Mouse (Mus musculus): ENCODE data around the gene Mcts2.

The Mcts2 gene

DNA sequence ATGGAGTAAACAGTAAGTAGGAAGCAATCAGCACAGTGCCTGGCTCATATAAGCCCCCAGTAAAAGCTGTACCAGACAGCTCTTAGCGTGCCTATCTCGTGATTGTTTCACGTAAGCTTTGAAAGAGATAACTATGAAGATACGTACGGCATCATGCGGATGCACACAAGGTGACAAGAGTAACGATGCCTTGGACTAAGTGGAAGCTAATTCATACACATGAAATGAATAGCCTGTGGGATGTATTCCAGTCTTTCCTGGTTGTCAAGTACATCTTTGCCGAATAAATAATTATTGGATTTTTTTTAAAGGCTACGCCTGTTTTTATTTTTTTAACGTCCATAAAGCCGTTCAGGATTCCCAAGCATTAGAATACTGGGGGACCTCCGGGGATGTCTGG is 436 bp upstream of the Mcts2 start:
- no peak for DNase-seq (ENCODE audit: low spot score in 2 of 2)

DNA sequence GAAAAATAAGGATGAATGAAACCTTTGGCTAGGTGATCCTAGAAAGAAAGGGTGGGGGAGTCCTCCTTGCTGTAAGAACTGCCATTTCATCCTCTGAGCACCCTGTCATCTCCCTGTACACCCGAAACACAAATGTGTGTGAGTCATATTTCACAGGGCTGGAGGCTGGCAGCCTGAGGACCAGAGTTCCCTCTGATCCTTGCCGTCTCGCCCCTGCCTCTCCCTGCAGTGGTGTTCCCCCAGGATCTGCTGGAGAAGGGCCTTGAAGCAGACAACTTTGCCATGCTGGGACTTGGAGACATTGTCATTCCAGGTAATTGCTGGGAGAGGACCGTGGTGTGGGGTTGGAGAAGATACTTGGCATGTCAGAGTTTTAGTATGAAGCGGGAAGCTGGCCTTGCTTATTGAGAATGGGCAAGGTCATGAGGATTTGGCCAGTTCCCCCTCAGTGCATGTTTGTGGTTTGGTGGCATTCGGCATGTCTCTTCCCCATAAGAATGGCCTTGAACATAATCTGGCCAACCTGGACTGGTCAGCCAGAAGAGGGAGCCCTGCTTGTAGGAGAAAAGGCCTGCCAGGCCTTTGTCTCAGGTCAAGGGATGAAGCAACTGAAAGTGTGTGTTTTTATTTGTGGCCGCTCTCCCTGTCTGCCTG is 4.9 kb downstream of the Mcts2 start:
- no peak for DNase-seq (ENCODE audit: low spot score in 2 of 2)

DNA sequence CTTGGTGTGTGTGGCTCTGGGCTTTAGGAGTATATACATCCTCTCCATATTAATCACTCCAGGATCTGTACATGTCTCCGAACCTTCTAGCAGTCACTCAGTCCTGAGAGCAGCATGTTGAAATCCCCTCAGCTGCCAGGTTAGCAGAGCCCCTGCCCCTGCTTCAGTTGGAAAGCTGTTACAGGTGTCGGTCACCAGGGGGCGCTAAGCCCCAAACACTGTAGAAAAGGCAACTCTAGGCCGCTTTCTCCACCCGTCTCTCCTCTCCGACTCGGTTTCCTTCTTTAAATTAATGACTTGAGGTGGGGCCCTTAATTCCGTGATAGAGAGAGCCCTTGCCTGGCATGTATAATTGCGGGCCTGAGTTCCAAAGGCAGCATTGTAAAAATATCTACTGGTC is 6.4 kb downstream of the Mcts2 start:
- peak in 1 of 2 experiments; percentile 61 for DNase-seq (ENCODE audit: low spot score in 2 of 2)

DNA sequence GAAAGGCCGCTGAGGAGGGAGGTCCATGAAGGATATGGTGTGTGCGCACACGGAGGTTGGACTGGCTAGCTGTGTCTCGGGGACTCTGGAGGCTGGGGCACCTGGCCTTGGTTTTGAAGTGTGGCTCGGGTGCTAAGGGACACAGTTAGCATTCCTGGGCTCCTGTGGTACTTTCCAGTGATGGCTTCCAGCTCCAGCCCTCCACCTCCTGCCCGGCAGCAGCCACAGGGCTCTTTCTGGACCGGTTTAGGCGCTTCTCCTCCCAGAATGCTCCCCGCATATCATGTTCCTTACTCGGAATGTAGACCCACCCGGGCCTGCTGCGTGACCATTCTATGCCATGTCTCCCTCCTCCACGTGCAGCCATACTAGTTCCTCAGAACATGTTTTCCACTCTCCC is 6.9 kb downstream of the Mcts2 start:
- no peak for DNase-seq (ENCODE audit: low spot score in 2 of 2)

DNA sequence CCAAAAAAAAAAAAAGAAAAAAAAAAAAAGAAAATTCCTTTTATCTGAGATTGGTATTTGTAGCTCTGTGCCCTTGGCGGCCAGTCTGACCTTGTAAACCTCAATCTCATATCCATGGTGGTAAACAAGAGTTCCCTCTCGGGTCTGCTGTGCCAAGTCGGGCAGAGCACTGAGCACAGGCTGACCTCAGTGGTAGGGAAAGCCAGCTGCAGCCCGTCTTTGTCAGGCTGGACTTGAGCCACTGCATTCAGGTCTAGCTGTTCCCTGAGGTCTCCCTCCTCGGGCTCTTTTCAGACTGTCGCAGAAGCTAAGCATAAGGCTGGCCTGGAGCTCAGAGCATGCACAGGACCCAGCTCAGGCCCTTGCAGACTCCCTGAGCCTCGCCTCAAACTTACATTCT is 7.9 kb downstream of the Mcts2 start:
- DNase-seq (ENCODE audit: low spot score in 2 of 2) = no peak

DNA sequence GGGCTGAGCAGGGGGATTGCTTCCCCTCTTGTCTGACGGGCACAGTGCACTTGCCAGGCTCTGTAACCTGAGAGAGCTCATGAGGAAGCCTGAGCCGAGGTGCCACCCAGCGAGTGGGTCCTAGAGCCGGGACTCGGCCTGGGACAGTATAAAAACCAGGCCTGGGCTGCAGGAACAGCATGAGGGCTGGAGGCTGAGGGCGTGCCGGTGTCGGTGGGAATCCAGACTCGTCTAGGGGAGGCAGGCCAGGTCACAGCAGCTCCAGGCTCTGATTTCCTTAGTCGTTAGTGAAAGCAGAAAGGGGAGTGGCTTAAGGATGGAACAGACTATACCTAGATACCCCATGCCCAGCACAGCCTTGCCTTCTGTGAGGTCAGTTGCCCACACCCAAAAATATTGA is 9.2 kb downstream of the Mcts2 start:
- no peak for DNase-seq (ENCODE audit: low spot score in 2 of 2)

DNA sequence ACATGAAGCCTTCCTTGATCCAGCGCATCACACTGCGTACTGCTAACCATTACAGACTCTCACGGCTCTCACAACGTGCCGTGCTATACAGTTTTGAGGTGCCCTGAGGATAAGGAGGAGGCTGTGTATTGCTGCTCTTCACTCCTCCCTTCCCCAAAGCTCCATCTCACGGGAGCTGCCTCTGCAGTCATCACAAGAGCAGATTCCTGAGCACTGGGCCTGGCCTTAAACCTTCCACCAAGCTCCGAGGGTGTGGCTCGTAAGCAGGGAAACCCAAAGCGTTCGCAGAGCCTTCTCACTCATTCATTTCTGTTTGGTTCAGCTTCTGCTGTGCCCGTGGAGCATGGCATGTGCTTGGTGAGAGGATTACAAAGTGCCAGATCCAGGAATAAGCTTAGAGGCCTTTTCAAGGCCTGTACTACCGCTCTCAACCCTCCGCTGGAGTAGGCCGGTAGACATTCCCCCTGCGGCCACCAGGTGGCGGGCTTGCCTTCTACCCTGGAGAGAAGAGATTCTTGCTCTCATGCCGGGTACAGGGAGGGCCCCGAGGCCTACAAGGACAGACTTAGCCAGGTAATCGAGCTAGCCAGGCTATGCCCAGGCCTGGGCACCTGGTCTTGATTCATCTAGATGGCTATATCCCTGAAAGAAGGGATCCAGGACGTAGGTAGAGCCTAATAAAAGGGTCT is 9.8 kb downstream of the Mcts2 start:
- DNase-seq (ENCODE audit: low spot score in 2 of 2) = peak; percentile 84 to 92

DNA sequence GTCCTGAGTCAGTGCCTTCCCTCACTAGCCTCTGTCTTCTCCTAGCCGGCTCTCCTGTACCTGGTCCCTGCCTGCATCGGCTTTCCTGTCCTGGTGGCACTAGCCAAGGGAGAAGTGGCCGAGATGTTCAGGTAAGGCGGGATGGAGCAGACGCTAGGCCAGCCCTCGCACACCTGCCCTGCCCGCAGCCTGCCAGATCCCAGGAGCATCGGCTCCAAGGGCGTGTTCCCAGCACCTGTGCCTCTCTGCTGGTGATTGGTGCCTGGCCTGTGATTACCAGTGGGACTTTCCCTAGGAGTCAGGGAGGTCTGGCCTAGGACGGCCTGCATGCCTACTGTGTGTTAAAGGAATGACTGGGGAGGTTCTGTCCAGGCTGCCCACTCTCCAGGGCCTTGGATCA is 13.3 kb downstream of the Mcts2 start:
- DNase-seq (ENCODE audit: low spot score in 2 of 2) = no peak

DNA sequence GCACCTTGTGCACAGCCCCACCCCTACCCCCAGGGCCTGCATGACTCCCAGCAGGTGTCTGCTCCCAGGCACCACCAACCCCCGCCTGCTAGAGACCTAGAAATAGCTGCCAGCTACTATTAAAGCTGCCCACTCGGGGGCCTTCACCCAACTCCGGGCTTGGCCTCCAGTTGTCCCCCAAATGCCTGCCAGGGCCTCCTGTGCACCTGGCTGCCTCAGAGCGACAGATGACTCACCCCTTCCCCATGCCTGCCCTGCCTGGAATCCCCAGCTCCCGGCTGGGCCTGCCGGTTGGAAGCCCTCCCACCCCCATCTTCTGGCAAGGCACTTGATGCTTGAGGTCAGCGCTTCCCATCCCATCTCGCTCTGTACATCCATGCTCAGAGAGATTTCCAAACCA is 13.9 kb downstream of the Mcts2 start:
- no peak for DNase-seq (ENCODE audit: low spot score in 2 of 2)

DNA sequence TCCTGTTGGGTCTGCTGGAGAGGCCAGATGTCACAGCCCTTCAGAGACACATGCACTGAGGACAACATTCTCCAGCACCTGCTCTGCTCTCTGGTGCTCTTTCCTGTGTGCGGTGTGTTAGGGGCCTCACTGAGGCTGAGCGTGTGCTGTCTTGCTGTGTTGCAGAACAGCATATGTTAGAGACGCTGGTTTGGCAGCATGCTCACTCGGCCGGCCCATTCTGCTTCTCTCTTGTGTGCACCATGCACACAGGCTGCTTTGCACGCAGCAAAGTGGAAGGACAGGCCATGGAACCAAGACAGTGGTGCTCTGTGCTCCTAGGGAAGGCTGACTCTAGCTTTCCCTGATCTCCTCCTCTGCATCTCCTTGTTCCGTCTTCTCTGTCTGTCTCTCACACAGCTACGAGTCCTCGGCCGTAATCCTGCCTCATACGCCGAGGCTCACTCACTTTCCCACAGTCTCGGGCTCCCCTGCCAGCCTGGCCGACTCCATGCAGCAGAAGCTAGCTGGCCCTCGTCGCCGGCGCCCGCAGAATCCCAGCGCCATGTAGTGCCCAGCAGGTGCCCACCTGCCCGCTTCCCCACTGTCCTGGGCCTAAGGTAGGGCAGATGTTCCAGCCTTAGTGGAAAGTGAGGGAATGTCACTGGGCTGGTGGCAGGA is 16.9 kb downstream of the Mcts2 start:
- no peak for DNase-seq (ENCODE audit: low spot score in 2 of 2)

DNA sequence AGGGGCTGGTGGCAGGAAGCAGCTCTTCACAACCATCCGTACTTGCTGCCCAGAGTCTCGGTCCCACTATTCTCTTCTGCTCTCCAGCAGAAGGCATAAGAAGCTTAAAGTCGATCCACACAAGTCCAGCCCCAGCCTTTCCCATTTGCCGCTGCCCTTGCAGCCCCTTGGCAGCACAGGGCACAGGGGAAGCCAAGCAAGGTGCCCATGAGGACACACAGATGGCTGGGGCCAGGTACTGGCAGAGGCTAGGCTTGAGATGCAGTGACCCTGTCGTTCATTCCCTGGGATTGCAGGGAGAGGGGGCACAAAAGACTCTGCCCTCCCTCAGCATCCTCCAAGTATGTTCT is 17.4 kb downstream of the Mcts2 start:
- DNase-seq (ENCODE audit: low spot score in 2 of 2) = no peak

DNA sequence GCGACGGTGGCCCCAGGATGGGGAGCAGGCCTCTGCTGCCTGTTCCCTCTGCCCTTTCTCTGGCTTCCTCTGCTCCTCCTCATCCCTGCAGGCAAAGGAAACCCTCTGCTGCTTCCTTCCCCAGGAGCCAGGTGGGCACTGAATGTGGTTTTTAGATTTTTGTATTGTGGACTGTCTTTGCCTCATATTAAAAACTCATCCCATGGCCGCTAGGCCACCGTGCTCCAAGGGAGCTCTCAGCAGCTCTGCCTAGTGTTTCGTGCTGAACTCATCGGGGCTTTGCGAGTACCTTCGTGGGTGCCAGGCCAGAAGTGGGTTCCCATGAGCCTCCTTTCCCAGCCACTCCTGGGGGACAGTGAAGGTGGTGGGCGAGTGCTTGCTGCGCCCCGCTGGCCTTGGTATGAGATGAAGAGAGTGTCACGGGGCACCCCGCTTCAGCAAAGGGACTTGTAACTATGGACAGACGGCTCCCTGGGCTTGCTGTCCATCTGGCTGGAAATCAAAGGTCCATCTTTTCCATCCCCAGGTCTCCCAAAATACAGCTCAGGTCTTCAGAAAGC is 18.1 kb downstream of the Mcts2 start:
- no peak for DNase-seq (ENCODE audit: low spot score in 2 of 2)

DNA sequence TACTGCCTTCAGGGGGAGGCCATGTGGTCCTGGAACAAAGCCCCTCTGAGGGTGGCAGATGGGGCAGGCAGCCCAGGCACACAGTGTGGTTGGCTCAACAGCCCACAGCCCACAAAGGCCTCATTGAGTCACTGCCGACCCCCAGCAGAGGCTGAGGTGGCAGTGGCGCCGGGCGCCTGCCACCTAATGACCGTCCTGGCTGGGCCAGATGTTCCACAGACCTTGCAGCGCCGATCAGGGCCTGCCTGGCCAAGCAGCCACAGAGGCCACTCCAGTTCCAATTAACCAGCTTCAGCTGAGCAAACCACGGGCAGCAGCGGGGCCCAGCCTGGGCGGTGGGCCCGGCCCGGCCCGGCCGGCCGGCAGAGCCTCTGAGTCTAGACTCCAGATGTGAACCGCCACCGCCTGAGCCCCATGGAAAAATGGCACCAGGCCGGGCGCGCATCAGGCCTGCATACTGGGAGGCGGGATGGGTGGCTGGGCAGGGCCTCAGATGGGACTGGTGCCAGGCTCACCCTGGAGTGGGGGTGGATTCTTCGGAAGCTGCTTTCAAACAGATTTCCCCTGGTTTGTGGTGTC is 19.2 kb downstream of the Mcts2 start:
- peak; percentile 38 to 45 for DNase-seq (ENCODE audit: low spot score in 2 of 2)

DNA sequence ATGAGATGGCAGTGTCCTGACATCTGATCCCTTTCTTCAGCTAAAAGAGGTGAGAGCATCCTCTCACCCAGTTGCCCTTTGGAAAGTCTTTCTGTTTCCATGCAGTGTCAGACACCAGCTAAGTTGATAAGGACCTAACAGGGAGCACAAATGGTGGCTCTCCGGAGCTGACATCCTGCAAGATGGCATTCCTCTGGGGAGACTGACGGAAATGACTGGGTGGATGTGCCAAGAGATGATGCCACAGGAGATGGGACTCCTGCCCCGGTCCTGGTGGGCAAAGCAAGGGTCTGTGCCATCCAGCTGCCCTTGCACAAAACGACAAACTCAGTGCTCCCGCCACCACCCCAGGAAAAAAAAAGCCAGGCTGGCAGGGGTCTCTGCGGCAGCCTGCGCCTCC is 20.4 kb downstream of the Mcts2 start:
- no peak for DNase-seq (ENCODE audit: low spot score in 2 of 2)

DNA sequence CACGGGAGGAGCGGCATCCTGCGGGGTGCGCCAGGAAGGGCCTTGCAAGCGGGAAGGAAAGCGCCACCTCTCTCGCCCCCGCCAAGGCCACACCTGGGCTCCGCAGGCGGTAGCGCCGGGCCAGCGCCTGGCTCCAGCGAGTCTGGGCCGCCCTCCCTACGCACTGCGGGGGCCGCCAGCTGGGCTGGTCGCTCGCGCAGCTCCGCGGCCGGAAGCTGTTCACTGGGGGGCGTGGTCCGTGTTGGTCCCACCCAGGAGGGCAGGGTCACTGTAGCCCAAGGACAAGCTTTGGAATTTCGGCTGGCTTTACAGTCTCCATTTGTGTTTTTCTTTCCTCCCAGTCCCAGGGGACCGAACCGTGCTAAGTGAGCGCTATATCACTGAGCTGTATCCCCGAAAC is 20.8 kb downstream of the Mcts2 start:
- peak; percentile 66 to 69 for DNase-seq (ENCODE audit: low spot score in 2 of 2)

DNA sequence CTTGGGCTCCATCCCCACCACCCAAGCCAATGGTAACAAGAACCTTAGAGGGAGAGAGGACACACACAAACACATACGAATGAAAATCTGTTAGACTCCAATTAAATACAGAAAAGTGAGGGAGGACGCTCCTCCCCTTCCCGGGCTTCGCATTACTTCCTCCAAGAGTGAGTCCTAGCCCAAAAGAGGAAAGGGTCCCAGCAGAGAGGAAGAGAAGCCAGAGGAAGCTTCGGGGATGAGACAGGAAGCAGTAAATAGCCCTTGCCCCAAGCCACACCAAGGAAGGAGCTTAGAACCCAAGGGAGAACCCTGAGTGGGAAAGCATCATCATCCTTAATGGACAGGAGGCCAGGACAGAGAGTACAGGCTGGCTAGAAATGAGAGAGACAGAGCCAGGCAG is 22.2 kb downstream of the Mcts2 start:
- no peak for DNase-seq (ENCODE audit: low spot score in 2 of 2)

DNA sequence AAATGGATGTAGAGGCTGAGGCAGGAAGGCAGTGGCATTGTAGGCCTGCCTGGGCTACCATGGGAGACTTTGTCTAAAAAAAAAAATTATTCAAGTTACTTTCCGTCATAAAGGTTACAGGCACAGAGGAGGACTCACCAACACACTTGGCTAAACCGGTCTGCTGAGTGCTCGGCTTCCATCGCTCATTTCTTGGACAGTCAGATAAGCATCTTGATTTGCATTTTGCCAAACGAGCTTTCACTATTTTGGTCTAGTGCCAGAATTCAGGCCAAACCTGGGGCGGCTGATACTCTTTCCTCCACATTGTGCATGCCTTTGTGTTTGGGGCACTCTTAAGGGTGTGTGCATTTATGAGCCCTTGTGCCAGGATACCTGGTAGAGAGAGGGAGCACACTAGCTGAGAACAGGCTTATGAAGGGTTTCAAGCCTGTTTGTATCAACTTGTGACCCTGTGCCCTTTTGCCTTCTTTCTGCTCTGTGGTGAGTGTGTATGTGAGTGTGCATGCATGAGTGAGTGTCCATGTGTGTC is 29.5 kb downstream of the Mcts2 start:
- no peak for DNase-seq (ENCODE audit: low spot score in 2 of 2)

DNA sequence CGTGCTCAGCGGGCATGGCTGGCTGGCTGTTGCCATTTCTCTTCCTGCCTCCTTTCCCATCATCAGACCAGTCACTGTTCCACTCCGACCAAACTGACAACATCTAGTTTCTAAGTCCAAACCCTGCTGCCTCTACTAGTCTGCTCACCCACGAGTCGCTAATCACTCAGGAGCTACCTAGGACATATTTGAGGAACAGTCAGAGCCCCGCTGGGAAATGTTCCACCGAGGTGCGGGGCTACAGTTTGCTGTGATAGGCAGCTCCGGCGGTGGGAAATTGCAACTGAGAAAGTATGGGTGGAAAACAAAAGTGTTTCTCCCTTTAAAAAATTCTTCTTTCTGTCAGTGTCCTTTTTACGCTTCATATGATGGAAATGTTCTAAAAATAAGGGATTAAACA is 30.8 kb downstream of the Mcts2 start:
- no peak for DNase-seq (ENCODE audit: low spot score in 2 of 2)

DNA sequence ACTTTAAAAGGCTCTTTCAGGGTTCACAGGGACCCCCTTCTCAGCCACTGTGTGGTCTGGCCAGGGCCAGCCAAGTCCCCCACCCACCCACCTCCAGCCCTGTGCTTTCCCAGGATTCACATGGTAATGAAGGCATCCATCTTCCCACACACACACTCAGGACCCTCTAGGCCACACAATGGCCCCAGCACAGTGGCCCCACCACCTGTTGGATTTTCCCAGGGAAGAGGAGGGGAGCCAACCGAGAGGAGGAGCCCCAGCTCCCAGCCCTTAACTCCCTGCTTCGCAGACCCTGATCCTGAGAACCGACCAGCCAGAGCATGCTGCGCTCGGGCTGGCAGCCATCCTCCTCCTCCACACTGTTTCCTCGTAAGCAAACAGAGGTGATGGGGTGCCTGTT is 31.2 kb downstream of the Mcts2 start:
- no peak for DNase-seq (ENCODE audit: low spot score in 2 of 2)

DNA sequence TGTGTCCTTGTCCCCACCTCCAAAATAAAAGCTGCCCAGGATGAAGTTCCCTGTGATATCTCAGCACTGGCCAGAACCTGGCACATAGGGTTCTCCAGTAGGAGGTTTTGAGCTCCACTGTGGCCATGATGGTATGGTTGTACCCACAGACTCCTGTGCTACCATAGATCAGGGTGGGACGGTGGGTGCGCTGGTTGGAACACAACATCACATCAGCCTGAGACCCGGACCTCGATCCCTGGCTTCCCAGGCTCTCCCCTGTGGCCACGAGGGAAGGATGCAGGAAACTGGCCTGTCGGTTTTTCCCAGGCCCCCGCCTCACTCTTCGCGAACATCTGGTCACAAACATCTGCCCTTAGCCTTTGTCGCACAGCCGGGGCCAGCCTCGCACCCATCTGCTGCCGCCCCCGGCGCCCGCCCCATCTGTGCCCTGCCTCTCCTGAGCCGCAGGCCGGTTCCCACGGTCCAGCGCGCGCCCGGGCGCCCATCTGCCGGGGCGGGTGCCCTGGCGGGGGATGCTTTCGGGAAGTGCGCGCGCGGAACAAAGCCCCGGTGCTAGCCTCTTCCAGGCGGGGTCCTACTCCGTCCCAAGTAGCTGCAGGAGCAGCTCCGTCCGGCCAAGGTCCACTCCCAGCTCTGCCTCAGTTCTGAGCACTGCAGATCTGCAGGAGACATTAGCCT is 37.0 kb downstream of the Mcts2 start:
- DNase-seq (ENCODE audit: low spot score in 2 of 2) = no peak

DNA sequence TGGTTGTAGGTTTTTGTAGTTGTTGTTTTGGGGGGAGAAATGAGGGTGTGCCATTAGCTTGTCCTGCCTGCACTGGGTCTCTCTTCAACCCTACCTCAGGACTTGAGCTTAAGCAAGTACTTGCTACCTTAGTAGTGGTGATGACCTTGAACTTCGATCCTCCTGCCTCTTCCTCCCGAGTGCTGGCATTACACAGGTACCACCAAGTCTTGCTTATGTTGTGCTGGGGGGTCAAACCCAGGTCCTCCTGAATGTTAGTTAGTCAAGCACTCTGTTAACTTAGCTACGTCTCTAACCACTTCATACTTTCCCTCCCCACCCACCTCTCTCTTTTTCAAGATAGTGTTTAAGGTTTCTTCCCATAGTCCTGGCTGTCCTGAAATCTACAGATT is 37.5 kb downstream of the Mcts2 start:
- no peak for DNase-seq (ENCODE audit: low spot score in 2 of 2)

DNA sequence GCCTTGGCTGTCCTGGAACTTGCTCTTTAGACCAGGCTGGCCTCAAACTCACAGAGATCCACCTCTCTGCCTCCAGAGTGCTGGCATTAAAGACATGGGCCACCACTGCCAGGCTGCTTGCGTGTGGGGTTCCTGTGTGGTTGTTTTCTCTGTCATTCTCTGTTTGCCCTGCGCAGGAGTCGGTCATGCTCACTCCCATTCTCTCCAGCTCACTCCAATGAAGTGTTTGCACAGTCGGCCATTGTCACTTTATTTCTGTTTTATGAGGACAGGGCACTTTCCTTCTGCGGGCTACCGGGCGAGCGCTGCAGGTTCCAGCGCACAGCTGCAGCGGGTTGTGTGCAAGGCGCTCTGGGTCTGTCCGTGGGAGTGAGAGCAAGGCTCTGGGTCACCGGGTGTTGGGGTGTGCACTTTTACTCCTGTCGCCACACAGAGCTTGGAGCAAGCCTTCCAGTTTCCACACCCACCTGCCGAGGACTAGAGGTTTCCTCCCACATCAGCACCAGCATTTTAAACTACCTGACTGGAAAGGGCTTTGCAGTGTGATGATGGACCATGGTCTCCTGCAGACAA is 38.4 kb downstream of the Mcts2 start:
- no peak for DNase-seq (ENCODE audit: low spot score in 2 of 2)

Data from frontal cortex, postnatal 14 days (tissue).